Mouse (Mus musculus) bone marrow macrophage, adult 2 months (primary cell): ENCODE measurements at regions not wholly inside any gene's neighbourhood (a gene's known extent, or its start where the extent isn't known, plus 50 kb on each side); places are given as distances from the start of the nearest gene placed in this dataset.

ENCODE experiments used
- CTCF ChIP-seq: IDR thresholded peaks from 2 replicates; pipeline ENCODE4 v1.5.1; 2012; ENCODE audit warnings: low read depth, mild to moderate bottlenecking, low read length, moderate library complexity
- POLR2A ChIP-seq: IDR thresholded peaks from 2 replicates; pipeline ENCODE4 v1.6.1; 2012; ENCODE audit warnings: mild to moderate bottlenecking, low read depth, low read length, borderline replicate concordance

DNA sequence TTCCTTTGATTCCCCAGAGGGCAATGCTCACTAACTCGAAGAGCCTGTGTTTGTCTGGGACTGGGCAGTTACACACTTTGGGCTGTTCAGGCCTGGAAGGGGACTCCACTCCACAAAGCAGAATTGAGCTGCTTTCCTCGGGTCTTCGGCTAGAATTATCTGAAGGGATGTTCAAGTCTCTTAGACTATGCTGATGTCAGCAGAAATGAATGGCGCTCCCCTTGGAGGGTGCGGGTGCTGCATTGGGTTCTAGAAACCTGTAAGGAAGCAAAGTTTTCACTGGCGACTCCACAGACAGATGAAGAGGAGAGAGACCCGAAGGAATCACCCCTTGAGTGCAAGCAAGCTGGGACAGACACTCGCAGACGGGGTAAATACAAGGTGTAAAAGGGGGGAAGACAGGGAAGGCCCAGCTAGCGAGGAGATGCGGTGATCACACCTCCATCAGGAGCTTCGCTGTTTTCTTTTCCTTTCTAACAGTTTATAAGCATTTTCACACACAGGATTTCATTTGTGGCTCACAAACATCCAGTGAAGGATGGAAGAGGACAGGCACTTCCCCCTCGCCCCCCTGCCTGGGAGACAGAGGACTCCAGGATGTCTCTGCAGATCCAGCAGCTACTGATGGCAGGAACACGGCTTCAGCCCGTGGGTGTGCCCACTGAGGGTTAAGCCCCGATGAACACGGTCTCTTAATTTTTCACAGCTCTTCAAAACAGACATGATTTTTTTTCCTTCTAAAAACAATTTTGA, 314.2 kb downstream of the Gm49356 start:
- TF ChIP-seq POLR2A (no peak), CTCF (no peak)
